Mouse (Mus musculus): Measurements from ENCODE around the gene Fut8. TPM values are rescaled to one million over a fixed set of nuclear protein-coding genes. Genes with fewer than 3 reads are reported as not detected.
"Not testable (repeated sequence)": the region's sequence is repeated elsewhere in the genome, so short reads cannot be mapped to it uniquely, and the experiment has no call there.

Fut8 gene
- polyA plus RNA-seq, 1 experiment from 2014 or later: 32.4 TPM

DNA sequence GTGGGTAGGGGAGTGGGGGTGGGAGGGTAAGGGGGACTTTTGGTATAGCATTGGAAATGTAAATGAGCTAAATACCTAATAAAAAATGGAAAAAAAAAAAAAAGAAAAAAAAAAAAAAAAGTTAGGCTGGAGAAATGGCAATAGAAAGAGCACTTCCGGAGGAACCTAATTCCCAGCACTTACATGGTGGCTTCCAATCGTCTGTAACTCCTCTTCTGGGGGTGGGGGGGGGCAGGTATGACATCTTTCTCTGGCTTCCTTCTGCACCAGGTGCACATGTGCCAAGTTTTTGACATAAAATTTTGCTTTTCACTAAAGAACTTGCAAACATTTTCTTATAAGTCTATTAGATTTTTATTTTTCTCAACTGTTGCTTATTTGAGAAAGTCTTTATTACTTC, 53.9 kb downstream of the Fut8 start:
- not testable (repeated sequence) for H3K27ac ChIP-seq; H3K9me3 ChIP-seq; H3K27me3 ChIP-seq; ATAC-seq (ENCODE audit: insufficient number of reproducible peaks, insufficient read depth, low FRiP score, low TSS enrichment); H3K4me1 ChIP-seq; H3K4me2 ChIP-seq (replicated peaks); H3K4me3 ChIP-seq; H3K9ac ChIP-seq; H3K36me3 ChIP-seq
- 100% methylated on average over 2 of the region's 2 CpGs for WGBS

GRCm38 (mm10) chr12:77292375-77293258, 54.7 kb downstream of the Fut8 start:
- ATAC-seq (ENCODE audit: insufficient number of reproducible peaks, insufficient read depth, low FRiP score, low TSS enrichment): no peak
- WGBS: 65% methylated on average over 4 of the region's 4 CpGs

DNA sequence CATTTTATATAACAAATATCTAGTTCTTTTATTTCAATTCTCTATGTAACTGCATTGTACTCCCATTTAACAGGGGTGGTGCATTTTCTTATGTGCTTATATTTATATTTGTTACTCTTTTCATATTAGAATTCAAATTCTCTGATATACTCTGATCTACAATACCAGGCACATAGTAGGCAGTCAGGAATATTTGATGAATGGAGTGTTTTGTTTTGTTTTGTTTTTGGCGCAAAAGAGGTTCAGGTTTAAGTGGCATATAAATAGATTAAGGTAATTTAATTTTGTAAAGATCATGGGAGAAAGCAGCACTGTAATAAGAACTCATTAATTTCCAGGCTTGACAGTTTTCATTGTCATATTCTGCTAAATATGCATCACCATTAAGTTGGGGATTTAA, 58.2 kb downstream of the Fut8 start:
- Histone ChIP-seq H3K27ac (no peak overlapping the region), H3K4me3 (no peak overlapping the region), H3K27me3 (no peaks in the 10 kb centered on the region), H3K9ac (no peak overlapping the region), H3K9me3 (no peaks in the 10 kb centered on the region), H3K36me3 (no peaks in the 10 kb centered on the region), H3K4me1 (no peaks in the 10 kb centered on the region), H3K4me2 (replicated peaks) (no peak overlapping the region)
- WGBS: 71% methylated on average over 1 of the region's 1 CpGs
- ATAC-seq (ENCODE audit: insufficient number of reproducible peaks, insufficient read depth, low FRiP score, low TSS enrichment): no peak

More at GRCm38 (mm10) chr12:77292375-77293258, 54.7 kb downstream of the Fut8 start:
- Histone ChIP-seq H3K9me3 (no peaks in the 10 kb centered on the region), H3K27me3 (no peaks in the 10 kb centered on the region), H3K4me1 (no peaks in the 10 kb centered on the region), H3K4me3 (no peak overlapping the region), H3K36me3 (no peaks in the 10 kb centered on the region), H3K4me2 (replicated peaks) (no peak overlapping the region), H3K9ac (no peak overlapping the region), H3K27ac (no peak overlapping the region)

DNA sequence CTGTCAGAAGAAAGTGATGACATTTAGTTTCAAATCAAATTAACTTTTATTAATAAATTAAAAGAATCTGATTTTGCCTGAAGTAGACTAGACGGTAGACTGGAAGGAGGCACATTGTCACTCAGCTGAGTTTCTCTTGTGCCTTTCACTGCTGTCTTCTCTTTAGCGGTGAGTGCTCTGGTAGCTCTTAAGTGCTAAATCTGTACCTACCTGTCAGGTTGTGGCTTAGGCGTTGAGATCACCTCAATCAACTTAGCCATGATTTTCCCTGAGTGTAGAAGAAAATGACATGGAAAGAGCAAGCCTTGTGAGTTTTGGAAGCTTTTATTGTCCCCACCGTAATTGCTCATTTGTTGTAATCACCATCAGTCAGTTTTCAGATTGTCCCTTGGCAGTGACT, 59.2 kb downstream of the Fut8 start:
- no peaks in the 10 kb centered on the region for H3K36me3 ChIP-seq
- no peaks in the 10 kb centered on the region for H3K9me3 ChIP-seq
- no peaks in the 10 kb centered on the region for H3K27me3 ChIP-seq
- H3K4me3 ChIP-seq: no peak overlapping the region
- no peak overlapping the region for H3K27ac ChIP-seq
- 80% methylated on average over 4 of the region's 4 CpGs for whole genome bisulfite sequencing
- ATAC-seq (ENCODE audit: insufficient number of reproducible peaks, insufficient read depth, low FRiP score, low TSS enrichment): no peak
- H3K9ac ChIP-seq: no peak overlapping the region
- H3K4me2 ChIP-seq (replicated peaks): no peak overlapping the region
- H3K4me1 ChIP-seq: no peaks in the 10 kb centered on the region

DNA sequence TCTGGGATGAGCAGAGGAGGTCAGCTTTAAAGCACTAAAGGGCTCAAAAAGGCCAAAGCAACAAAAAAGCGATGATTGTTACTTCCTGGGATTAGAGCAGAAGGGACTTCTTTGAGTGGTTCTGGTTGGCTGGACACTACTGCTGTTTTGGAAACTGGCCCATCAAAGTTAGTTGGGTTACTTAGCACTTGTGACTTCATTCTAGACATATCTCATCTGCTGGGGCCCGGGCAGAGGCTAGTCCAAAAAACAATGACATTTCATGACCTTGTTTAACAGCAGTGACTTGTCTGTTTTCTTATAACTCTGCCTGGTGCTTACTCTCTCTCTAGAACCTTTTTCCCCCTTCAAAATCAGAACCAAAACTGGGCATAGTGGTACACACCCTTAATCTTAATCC, 59.9 kb downstream of the Fut8 start:
- Histone ChIP-seq H3K36me3 (no peaks in the 10 kb centered on the region), H3K9ac (no peak overlapping the region), H3K4me1 (0 out of 2 replicates have a peak, but pooled peaks cover under 1% of the 10 kb centered on the region), H3K4me2 (replicated peaks) (no peak overlapping the region), H3K9me3 (no peaks in the 10 kb centered on the region), H3K4me3 (no peak overlapping the region), H3K27me3 (no peaks in the 10 kb centered on the region), H3K27ac (no peak overlapping the region)
- 74% methylated on average over 2 of the region's 2 CpGs for WGBS
- no peak for ATAC-seq (ENCODE audit: insufficient number of reproducible peaks, insufficient read depth, low FRiP score, low TSS enrichment)

GRCm38 (mm10) chr12:77302011-77302410, 64.1 kb downstream of the Fut8 start:
- 93% methylated on average over 1 of the region's 1 CpGs for WGBS
- no peaks in the 10 kb centered on the region for H3K9me3 ChIP-seq
- H3K9ac ChIP-seq: no peak overlapping the region
- H3K4me2 ChIP-seq (replicated peaks): no peak overlapping the region
- no peak overlapping the region for H3K4me3 ChIP-seq
- H3K4me1 ChIP-seq: peaks cover 5% of the 10 kb centered on the region; the same call in 1 of the 2 replicates
- H3K27ac ChIP-seq: no peak overlapping the region
- H3K27me3 ChIP-seq: no peaks in the 10 kb centered on the region
- ATAC-seq (ENCODE audit: insufficient number of reproducible peaks, insufficient read depth, low FRiP score, low TSS enrichment): no peak
- no peaks in the 10 kb centered on the region for H3K36me3 ChIP-seq

DNA sequence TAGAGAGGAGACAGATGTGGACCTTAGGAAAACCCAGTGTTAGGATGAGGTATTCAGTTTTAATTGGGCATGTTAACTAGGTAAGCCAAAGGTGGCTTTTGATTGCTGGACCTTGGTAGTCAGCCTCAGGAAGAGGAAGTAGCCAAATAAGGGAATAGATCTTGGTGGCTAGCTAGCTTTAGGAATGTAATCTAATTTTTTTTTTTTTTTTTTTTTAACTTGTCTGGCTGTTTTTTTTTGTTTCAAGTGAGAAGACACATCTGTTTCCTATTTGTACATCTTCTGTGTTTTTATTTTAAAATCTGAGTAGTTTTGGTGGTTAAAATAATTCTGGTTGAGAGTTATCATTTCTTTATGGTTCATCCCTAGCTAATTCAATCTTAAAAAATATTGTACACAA, 65.4 kb downstream of the Fut8 start:
- Histone ChIP-seq H3K4me1 (peaks cover 5% of the 10 kb centered on the region; the same call in 1 of the 2 replicates), H3K4me3 (no peak overlapping the region), H3K36me3 (no peaks in the 10 kb centered on the region), H3K27ac (no peak overlapping the region), H3K9ac (no peak overlapping the region), H3K9me3 (no peaks in the 10 kb centered on the region), H3K27me3 (no peaks in the 10 kb centered on the region), H3K4me2 (replicated peaks) (no peak overlapping the region)
- no peak for ATAC-seq (ENCODE audit: insufficient number of reproducible peaks, insufficient read depth, low FRiP score, low TSS enrichment)

DNA sequence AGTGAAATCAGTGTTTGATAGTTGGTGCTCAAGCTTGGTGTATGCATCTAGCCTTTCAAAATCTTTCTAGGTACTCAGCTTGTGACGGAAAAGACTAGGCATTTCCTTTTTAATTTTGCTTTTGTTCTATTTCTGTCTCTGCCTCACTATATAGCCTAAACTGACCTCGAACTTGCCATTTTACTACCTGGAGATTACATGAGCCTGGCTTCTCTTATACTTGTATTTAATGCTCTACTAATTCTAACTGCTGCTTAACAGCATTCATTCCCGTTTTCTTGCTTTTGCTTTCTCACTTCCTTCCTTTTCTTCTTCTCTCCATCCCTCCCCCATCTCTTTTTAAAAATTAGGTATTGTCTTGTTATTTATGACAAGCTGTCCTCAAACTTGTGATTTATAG, 67.6 kb downstream of the Fut8 start:
- ATAC-seq (ENCODE audit: insufficient number of reproducible peaks, insufficient read depth, low FRiP score, low TSS enrichment): no peak
- Histone ChIP-seq H3K36me3 (no peaks in the 10 kb centered on the region), H3K27ac (no peak overlapping the region), H3K27me3 (no peaks in the 10 kb centered on the region), H3K4me1 (peaks cover 5% of the 10 kb centered on the region; the same call in 1 of the 2 replicates), H3K9me3 (no peaks in the 10 kb centered on the region), H3K4me3 (no peak overlapping the region), H3K9ac (no peak overlapping the region), H3K4me2 (replicated peaks) (no peak overlapping the region)
- 81% methylated on average over 3 of the region's 3 CpGs for WGBS

- H3K4me1 ChIP-seq: peaks cover 5% of the 10 kb centered on the region; the same call in 1 of the 2 replicates
- WGBS: 77% methylated on average over 3 of the region's 3 CpGs
- H3K27ac ChIP-seq: no peak overlapping the region
- no peaks in the 10 kb centered on the region for H3K27me3 ChIP-seq
- no peaks in the 10 kb centered on the region for H3K9me3 ChIP-seq
- H3K9ac ChIP-seq: no peak overlapping the region
- no peak overlapping the region for H3K4me3 ChIP-seq
- H3K36me3 ChIP-seq: no peaks in the 10 kb centered on the region
- no peak for ATAC-seq (ENCODE audit: insufficient number of reproducible peaks, insufficient read depth, low FRiP score, low TSS enrichment)
- no peak overlapping the region for H3K4me2 ChIP-seq (replicated peaks)
Observed at GRCm38 (mm10) chr12:77306759-77307314, 68.9 kb downstream of the Fut8 start.

GRCm38 (mm10) chr12:77309507-77309906, 71.6 kb downstream of the Fut8 start:
- no peak for ATAC-seq (ENCODE audit: insufficient number of reproducible peaks, insufficient read depth, low FRiP score, low TSS enrichment)
- Histone ChIP-seq H3K4me3 (no peak overlapping the region), H3K9ac (no peak overlapping the region), H3K9me3 (no peaks in the 10 kb centered on the region), H3K4me2 (replicated peaks) (no peak overlapping the region), H3K27ac (no peak overlapping the region), H3K27me3 (no peaks in the 10 kb centered on the region), H3K4me1 (no peaks in the 10 kb centered on the region), H3K36me3 (no peaks in the 10 kb centered on the region)

GRCm38 (mm10) chr12:77313502-77313901, 75.6 kb downstream of the Fut8 start:
- ATAC-seq (ENCODE audit: insufficient number of reproducible peaks, insufficient read depth, low FRiP score, low TSS enrichment): no peak
- Histone ChIP-seq H3K9me3 (no peaks in the 10 kb centered on the region), H3K4me1 (no peaks in the 10 kb centered on the region), H3K4me2 (replicated peaks) (no peak overlapping the region), H3K4me3 (no peak overlapping the region), H3K36me3 (no peaks in the 10 kb centered on the region), H3K27me3 (no peaks in the 10 kb centered on the region), H3K9ac (no peak overlapping the region), H3K27ac (no peak overlapping the region)

GRCm38 (mm10) chr12:77324142-77324541, 86.2 kb downstream of the Fut8 start:
- Histone ChIP-seq H3K9ac (no peak overlapping the region), H3K4me1 (peaks cover 3% of the 10 kb centered on the region; the same call in 1 of the 2 replicates), H3K9me3 (no peaks in the 10 kb centered on the region), H3K27me3 (no peaks in the 10 kb centered on the region), H3K36me3 (no peaks in the 10 kb centered on the region), H3K4me2 (replicated peaks) (no peak overlapping the region), H3K27ac (no peak overlapping the region), H3K4me3 (no peak overlapping the region)
- no peak for ATAC-seq (ENCODE audit: insufficient number of reproducible peaks, insufficient read depth, low FRiP score, low TSS enrichment)
- WGBS: 53% methylated on average over 3 of the region's 3 CpGs
